Mouse (Mus musculus) ES-Bruce4 (cell line): ENCODE data around the gene Urb1.
A peak's percentile ranks its signal among the peaks of the same experiment; 100 is the strongest.

Source experiments
- CTCF ChIP-seq: IDR thresholded peaks from one replicate; pipeline ENCODE4 v1.8.1; 2011; ENCODE audit warnings: low read depth, low read length
- POLR2A ChIP-seq: IDR thresholded peaks from one replicate; pipeline ENCODE4 v1.8.1; 2011; ENCODE audit warnings: low read length; ENCODE audit not compliant: insufficient read depth

GRCm38 (mm10) chr16:90801928-90802327 lies 8.3 kb downstream of the Urb1 start:
- TF ChIP-seq POLR2A (no peak), CTCF (peak; percentile 60)
